Mouse (Mus musculus) myocyte (in vitro differentiated cells): ENCODE data around the gene Ppard.

Experiments
- E2F4 ChIP-seq: IDR thresholded peaks from one replicate; pipeline ENCODE4 v1.6.1; 2011; ENCODE audit warnings: mild to moderate bottlenecking, control low read depth, moderate library complexity; ENCODE audit not compliant: insufficient read depth
- MAX ChIP-seq: IDR thresholded peaks from one replicate; pipeline ENCODE4 v1.6.1; 2011; ENCODE audit warnings: low read depth, mild to moderate bottlenecking, control low read depth
- MYOD1 ChIP-seq, 3 experiments: IDR thresholded peaks; one replicate each; pipeline ENCODE4 v1.6.1; 2011; ENCODE audit warnings: control low read depth in 2 of 3, low read depth in 2 of 3, mild to moderate bottlenecking in 2 of 3, moderate library complexity in 1 of 3; ENCODE audit not compliant: insufficient read length in 2 of 3, control insufficient read depth in 1 of 3
- MYOG ChIP-seq, 3 experiments: IDR thresholded peaks; one replicate each; pipeline ENCODE4 v1.6.1; 2011; ENCODE audit warnings: control low read depth in 2 of 3, low read depth in 2 of 3, mild to moderate bottlenecking in 2 of 3; ENCODE audit not compliant: insufficient read length in 2 of 3, control insufficient read depth in 1 of 3, insufficient read depth in 1 of 3
- POLR2A ChIP-seq: IDR thresholded peaks from one replicate; pipeline ENCODE4 v1.6.1; 2011; ENCODE audit warnings: low read depth, mild to moderate bottlenecking, control low read depth, moderate library complexity; ENCODE audit not compliant: insufficient read length
- USF1 ChIP-seq: IDR thresholded peaks from one replicate; pipeline ENCODE4 v1.6.1; 2011; ENCODE audit warnings: low read depth, mild to moderate bottlenecking, control low read depth, moderate library complexity

- TF ChIP-seq MAX = no peak
- no peak for TF ChIP-seq USF1
- peak; percentile 64 for TF ChIP-seq POLR2A
- no peak for TF ChIP-seq E2F4
- TF ChIP-seq MYOG (IDR thresholded peaks at IDR 0.05; ENCODE audit: control insufficient read depth in 1 of 3, insufficient read depth in 1 of 3, insufficient read length in 2 of 3, low read depth in 2 of 3) = peak in 1 of 3 experiments; percentile 40
- peak in 1 of 3 experiments; percentile 53 for TF ChIP-seq MYOD1 (IDR thresholded peaks at IDR 0.05; ENCODE audit: control insufficient read depth in 1 of 3, insufficient read length in 2 of 3, low read depth in 2 of 3)
Observed at GRCm38 (mm10) chr17:28341091-28341490, 108.6 kb downstream of the Ppard start.
